Mouse (Mus musculus) ES-Bruce4 (cell line): ENCODE data around the gene Il23a.

ENCODE experiments used
- CTCF ChIP-seq: IDR thresholded peaks from one replicate; pipeline ENCODE4 v1.8.1; 2011; ENCODE audit warnings: low read depth, low read length
- EP300 ChIP-seq: IDR thresholded peaks from 2 replicates; pipeline ENCODE4 v1.6.1; 2011; ENCODE audit warnings: low read depth, low read length; ENCODE audit not compliant: insufficient read depth
- POLR2A ChIP-seq: IDR thresholded peaks from one replicate; pipeline ENCODE4 v1.8.1; 2011; ENCODE audit warnings: low read length; ENCODE audit not compliant: insufficient read depth

DNA sequence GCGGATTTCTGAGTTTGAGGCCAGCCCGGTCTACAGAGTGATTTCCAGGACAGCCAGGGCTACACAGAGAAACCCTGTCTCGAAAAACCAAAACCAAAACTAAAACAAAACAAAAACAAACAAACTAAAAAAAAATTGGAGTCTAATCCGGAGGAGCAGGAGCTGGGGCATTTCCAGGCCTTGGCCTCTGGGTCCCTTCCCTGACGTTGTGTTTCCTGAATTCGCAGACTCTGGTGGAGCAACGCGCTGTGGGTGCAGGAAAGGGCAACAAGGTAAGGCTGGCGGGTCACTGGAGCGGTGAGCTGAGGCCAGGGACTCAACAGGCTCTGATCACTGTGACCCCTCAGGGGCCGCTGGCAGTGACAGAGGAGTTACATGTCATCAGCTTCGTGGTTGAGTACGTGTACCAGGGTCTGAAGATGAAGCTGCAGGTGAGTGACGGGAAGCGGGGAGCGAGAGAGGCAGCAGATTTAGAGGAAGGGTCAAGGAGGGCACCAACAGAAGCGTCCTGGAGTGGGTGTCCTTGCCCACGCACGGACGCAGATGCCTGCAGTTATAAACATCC is 15.6 kb downstream of the Il23a start:
- no peak for TF ChIP-seq EP300
- no peak for TF ChIP-seq POLR2A
- no peak for TF ChIP-seq CTCF
